Mouse (Mus musculus) brain, embryonic 14.5 days (tissue): ENCODE data around the gene Dnaaf3.

Experiments
- CTCF ChIP-seq: fragments of 200-500 bp; IDR thresholded peaks from 2 replicates; pipeline ENCODE4 v1.5.1; 2012; ENCODE audit warnings: inconsistent platforms, mild to moderate bottlenecking, moderate library complexity, borderline replicate concordance; ENCODE audit not compliant: insufficient read depth, insufficient read length; ENCODE audit errors: extremely low read depth
- POLR2A ChIP-seq: fragments of 200-500 bp; IDR thresholded peaks from 2 replicates; pipeline ENCODE4 v1.6.1; 2012; ENCODE audit warnings: mild to moderate bottlenecking, inconsistent platforms, borderline replicate concordance; ENCODE audit not compliant: poor library complexity, insufficient read depth, insufficient read length, severe bottlenecking; ENCODE audit errors: extremely low read depth

- TF ChIP-seq CTCF (no peak), POLR2A (no peak; the same call in 1 of the 2 replicates)
Measured at GRCm38 (mm10) chr7:4478021-4478795, 54.0 kb downstream of the Dnaaf3 start.
